Mouse (Mus musculus) lung, embryonic 14.5 days (tissue): ENCODE data around the gene Fyb2. TPM values are rescaled to one million over a fixed set of nuclear protein-coding genes. Genes with fewer than 3 reads are reported as not detected.

Experiments used
- ATAC-seq: fragments of 200-750 bp; cut with Nextera tagmentation; 2 replicates; pipeline ENCODE4 v1.8.0; 2017; ENCODE audit warnings: mild to moderate bottlenecking, moderate TSS enrichment, moderate library complexity; ENCODE audit not compliant: insufficient read depth
- DNase-seq: peaks from one replicate; pipeline ENCODE4 v3.0.0-alpha.2; 2015
- H3K27ac ChIP-seq: fragments of 300-500 bp; sonication (generic); 2 replicates; pipeline ENCODE4 v1.5.1; 2014; ENCODE audit warnings: low read depth, mild to moderate bottlenecking, moderate library complexity
- H3K27me3 ChIP-seq: fragments of 300-500 bp; sonication (generic); 2 replicates; pipeline ENCODE4 v1.6.1; 2014; ENCODE audit warnings: low read length, control low read depth; ENCODE audit not compliant: insufficient read depth
- H3K36me3 ChIP-seq: fragments of 300-500 bp; sonication (generic); 2 replicates; pipeline ENCODE4 v1.6.1; 2014; ENCODE audit warnings: control low read depth; ENCODE audit not compliant: insufficient read depth
- H3K4me1 ChIP-seq: fragments of 300-500 bp; sonication (generic); 2 replicates; pipeline ENCODE4 v1.6.1; 2014; ENCODE audit warnings: antibody characterized with exemption, control low read depth; ENCODE audit not compliant: insufficient read depth
- H3K4me2 ChIP-seq: fragments of 300-500 bp; sonication (generic); 2 replicates; pipeline ENCODE4 v1.6.1; 2014; ENCODE audit warnings: mild to moderate bottlenecking
- H3K4me3 ChIP-seq: fragments of 300-500 bp; sonication (generic); 2 replicates; pipeline ENCODE4 v1.5.1; 2014; ENCODE audit warnings: low read depth, low read length
- H3K9ac ChIP-seq: fragments of 300-500 bp; sonication (generic); 2 replicates; pipeline ENCODE4 v1.6.1; 2014
- H3K9me3 ChIP-seq: fragments of 300-500 bp; sonication (generic); 2 replicates; pipeline ENCODE4 v1.6.1; 2016; ENCODE audit warnings: low read depth, low read length, control low read depth
- CTCF ChIP-seq: IDR thresholded peaks from 2 replicates; pipeline ENCODE4 v1.5.1; 2016; ENCODE audit warnings: antibody characterized with exemption, low read depth
- WGBS: fragments of 180-500 bp; shearing (Covaris S2); extraction: QIAGEN DNeasy Blood & Tissue Kit; methylation state at CpG from one replicate; pipeline ENCODE4 v1.1.7; 2014; 5-methylcytosine and 5-hydroxymethylcytosine counted together
- polyA plus RNA-seq: library from polyadenylated mRNA; unstranded; fragments of >200 nt; fragmentation: Nextera tagmentation; extraction: Ambion mirVana; gene quantifications from 2 replicates; pipeline ENCODE4 v1.2.1, GENCODE M21; 2014

Gene Fyb2
- polyA plus RNA-seq, 1 experiment from 2014 or later = not detected

DNA sequence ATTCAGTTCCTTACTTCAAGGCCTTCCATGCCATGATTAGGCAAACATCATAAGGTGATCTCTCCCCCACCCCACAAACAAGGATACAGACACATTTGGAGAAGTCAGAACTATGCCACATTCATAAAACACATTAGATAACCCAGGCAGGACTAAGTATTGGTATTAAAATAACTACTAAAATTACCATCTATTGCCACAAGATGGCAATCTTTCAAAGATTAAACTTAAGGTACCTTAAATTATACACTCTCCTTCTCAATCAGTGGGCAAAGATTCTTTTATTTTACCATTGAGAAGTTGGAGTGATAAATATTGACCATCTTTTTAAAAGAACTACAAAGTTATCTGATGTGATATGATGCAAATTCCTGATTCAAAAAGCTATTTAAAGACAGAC, 121.0 kb downstream of the Fyb2 start:
- no peaks in the 10 kb centered on the region for H3K9me3 ChIP-seq
- H3K4me3 ChIP-seq = no peak overlapping the region
- H3K27ac ChIP-seq = no peak overlapping the region
- peak; percentile 33 for TF ChIP-seq CTCF
- no peaks in the 10 kb centered on the region for H3K36me3 ChIP-seq
- DNase-seq (peak; percentile 82), ATAC-seq (no peak)
- no peaks in the 10 kb centered on the region for H3K4me1 ChIP-seq
- no peaks in the 10 kb centered on the region for H3K27me3 ChIP-seq
- no peak overlapping the region for H3K4me2 ChIP-seq
- H3K9ac ChIP-seq = no peak overlapping the region

DNA sequence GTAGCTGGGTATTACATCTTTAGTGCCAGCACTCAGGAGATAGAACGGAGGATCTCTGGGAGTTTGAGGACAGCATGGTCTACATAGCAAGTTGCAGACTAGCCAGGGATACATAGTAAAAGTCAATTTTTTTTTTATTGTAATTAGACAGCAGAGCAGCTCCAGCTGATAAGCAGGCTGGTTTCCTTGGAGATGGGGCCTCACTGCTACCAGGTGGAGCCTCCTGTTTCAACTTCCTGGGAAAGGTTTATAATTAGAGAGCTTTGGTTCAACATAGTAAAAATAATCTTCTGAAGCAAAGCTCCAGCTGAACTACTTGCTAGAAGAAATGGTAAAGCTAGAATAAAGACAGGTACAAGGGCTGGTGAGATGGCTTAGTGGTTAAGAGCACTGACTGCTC, 136.8 kb downstream of the Fyb2 start:
- Histone ChIP-seq H3K36me3 (no peaks in the 10 kb centered on the region), H3K27me3 (no peaks in the 10 kb centered on the region), H3K9ac (no peak overlapping the region), H3K4me1 (no peaks in the 10 kb centered on the region), H3K9me3 (no peaks in the 10 kb centered on the region), H3K27ac (no peak overlapping the region), H3K4me3 (no peak overlapping the region), H3K4me2 (no peak overlapping the region)
- ATAC-seq (no peak), DNase-seq (no peak)
- WGBS = 67% methylated on average over 1 of the region's 1 CpGs
- no peak for TF ChIP-seq CTCF

DNA sequence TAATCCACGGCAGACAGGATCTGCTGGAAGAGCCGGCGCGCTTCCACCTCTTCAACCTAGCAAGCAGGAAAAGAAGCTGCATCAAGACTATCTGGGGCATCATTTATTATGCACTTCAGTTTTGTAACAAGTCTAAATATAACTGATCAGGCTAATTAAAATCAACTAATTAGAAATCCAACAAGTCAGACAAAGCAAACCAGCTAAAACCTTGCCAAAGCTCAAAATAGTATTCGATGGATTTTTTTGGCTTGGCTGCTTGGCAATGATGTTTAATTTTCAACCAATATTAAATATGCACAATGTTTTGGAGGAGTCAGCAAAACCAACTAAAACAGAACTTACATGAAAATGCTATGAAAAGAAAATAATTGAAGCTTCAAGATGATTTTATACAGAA, 138.0 kb downstream of the Fyb2 start:
- Histone ChIP-seq H3K4me3 (no peak overlapping the region), H3K36me3 (no peaks in the 10 kb centered on the region), H3K9ac (no peak overlapping the region), H3K27me3 (no peaks in the 10 kb centered on the region), H3K4me2 (no peak overlapping the region), H3K9me3 (no peaks in the 10 kb centered on the region), H3K4me1 (no peaks in the 10 kb centered on the region), H3K27ac (no peak overlapping the region)
- WGBS = 91% methylated on average over 5 of the region's 5 CpGs
- no peak for TF ChIP-seq CTCF
- DNase-seq = no peak
- ATAC-seq = no peak

Other genes starting within 250 kb of the Fyb2 start
- not detected in 2 replicates for gene C8b, start 147.1 kb upstream of the Fyb2 start, polyA plus RNA-seq
- not detected in 2 replicates for gene Gm17662, start 56.1 kb upstream of the Fyb2 start, polyA plus RNA-seq
- not detected in 2 replicates for gene C8a, start 37.1 kb upstream of the Fyb2 start, polyA plus RNA-seq
- gene Prkaa2, start 196.4 kb downstream of the Fyb2 start, polyA plus RNA-seq = 1.2 and 1.9 TPM in 2 replicates
- 64.8 and 67.1 TPM in 2 replicates for gene Plpp3, start 243.9 kb downstream of the Fyb2 start, polyA plus RNA-seq